Mouse (Mus musculus) cerebellum, adult 2 months (tissue): Measurements from ENCODE around the gene Eya2. TPM values are rescaled to one million over a fixed set of nuclear protein-coding genes. Genes with fewer than 3 reads are reported as not detected.
A peak's percentile ranks its signal among the peaks of the same experiment; 100 is the strongest.

ENCODE experiments used
- DNase-seq, 2 experiments: peaks; one replicate each; pipeline ENCODE4 v3.0.0; 2021
- H3K27ac ChIP-seq: fragments of 200-500 bp; 2 replicates; pipeline ENCODE4 v1.5.1; 2012; ENCODE audit warnings: low read length, control low read depth, inconsistent platforms; ENCODE audit not compliant: insufficient read depth
- H3K27me3 ChIP-seq: fragments of 200-500 bp; 2 replicates; pipeline ENCODE4 v1.6.1; 2012; ENCODE audit warnings: inconsistent platforms, mild to moderate bottlenecking, low read length, moderate library complexity; ENCODE audit not compliant: control insufficient read depth, insufficient read depth
- H3K4me1 ChIP-seq: fragments of 200-500 bp; 2 replicates; pipeline ENCODE4 v1.6.1; 2011; ENCODE audit warnings: low read length; ENCODE audit not compliant: control insufficient read depth, insufficient read depth
- H3K4me3 ChIP-seq: fragments of 200-500 bp; replicated peaks from 2 replicates; pipeline ENCODE3; 2011; ENCODE audit warnings: mild to moderate bottlenecking, low read depth, low read length, control low read depth; ENCODE audit not compliant: insufficient read depth
- CTCF ChIP-seq: fragments of 200-500 bp; IDR thresholded peaks from 2 replicates; pipeline ENCODE4 v1.5.1; 2011; ENCODE audit warnings: low read depth, mild to moderate bottlenecking, control low read depth, low read length, moderate library complexity, borderline replicate concordance; ENCODE audit not compliant: insufficient read depth
- POLR2A ChIP-seq: fragments of 200-500 bp; IDR thresholded peaks from 2 replicates; pipeline ENCODE4 v1.6.1; 2011; ENCODE audit warnings: low read length, control low read depth, borderline replicate concordance; ENCODE audit not compliant: insufficient read depth
- WGBS: fragments of 180-500 bp; shearing (Covaris S2); methylation state at CpG from one replicate; pipeline ENCODE4 v1.1.7; 2018; 5-methylcytosine and 5-hydroxymethylcytosine counted together
- polyA plus RNA-seq: library from polyadenylated mRNA; depleted of rRNA; stranded (reverse); fragments of >200 nt; gene quantifications from 2 replicates; pipeline ENCODE4 v1.2.3, GENCODE M21; 2012

Eya2 gene
- polyA plus RNA-seq, 1 experiment = 10.9 TPM

DNA sequence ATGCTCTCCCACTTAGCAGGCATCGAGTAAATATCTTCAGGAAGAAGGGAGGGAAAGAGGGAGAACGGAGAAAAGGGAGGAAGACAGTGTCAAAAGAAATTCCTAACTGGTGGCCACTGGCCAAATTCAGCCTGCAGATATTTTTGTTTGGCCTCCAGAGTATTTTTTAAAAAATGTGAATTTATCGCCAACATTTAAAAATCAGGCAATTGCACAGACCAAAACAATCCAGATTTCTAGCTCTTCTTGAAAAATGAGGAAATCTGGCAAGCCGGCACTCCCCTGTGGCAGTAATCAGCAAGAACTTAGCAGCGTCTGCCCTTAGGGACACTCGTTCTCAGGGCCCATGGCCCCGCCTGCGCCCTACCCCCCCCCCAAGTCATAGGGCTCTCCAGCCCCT, 138.9 kb downstream of the Eya2 start:
- no peak for DNase-seq
- Histone ChIP-seq H3K27ac (no peak overlapping the region), H3K4me1 (no peaks in the 10 kb centered on the region; the same call in 1 of the 2 replicates), H3K4me3 (no peak overlapping the region), H3K27me3 (no peaks in the 10 kb centered on the region)
- TF ChIP-seq CTCF (no peak), POLR2A (no peak)
- 80% methylated on average over 8 of the region's 8 CpGs for whole genome bisulfite sequencing

DNA sequence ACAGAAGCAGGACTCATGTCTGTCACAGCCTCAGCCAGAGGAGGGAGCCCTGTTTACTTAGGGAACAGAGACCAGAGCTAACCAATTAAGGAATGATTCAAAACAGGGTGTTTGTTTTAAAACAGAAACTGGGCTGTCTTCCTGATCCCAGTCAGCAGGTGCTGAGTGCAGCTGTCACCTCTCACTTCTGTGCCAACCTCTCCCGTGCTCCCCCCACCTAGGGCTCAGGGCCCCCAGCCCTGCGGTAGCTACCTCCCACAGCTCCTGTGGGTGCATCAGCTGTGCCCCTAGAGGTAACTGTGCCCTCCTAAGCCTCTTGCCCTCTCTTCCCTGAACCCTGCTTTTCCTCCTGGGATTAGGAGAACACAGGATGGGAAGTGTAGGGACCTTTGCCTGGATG, 141.5 kb downstream of the Eya2 start:
- TF ChIP-seq CTCF = no peak
- TF ChIP-seq POLR2A = no peak
- Histone ChIP-seq H3K4me3 (no peak overlapping the region), H3K27me3 (no peaks in the 10 kb centered on the region), H3K4me1 (no peaks in the 10 kb centered on the region; the same call in 1 of the 2 replicates), H3K27ac (no peak overlapping the region)
- peak in 1 of 2 experiments; percentile 7 for DNase-seq
- WGBS = 12% methylated on average over 2 of the region's 2 CpGs

DNA sequence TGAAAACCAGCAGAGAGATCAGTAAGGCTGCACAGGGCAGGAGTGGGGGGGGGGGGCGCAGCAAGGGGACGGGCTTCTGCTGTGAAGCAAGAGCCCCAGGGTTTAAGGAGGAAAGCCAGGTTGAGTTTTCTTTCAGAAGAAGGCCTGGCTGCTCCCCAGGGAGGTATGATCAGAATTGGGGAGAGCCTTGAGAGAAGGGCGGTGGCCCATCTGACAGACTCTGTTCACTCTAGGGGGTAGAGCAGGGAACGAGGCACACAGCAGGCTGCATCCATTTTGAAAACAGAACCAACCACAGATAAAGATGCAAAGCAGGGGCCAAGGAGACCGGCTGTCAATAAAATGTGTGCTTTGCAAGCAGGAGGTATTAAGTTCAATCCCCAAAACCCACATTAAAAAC, 145.5 kb downstream of the Eya2 start:
- 59% methylated on average over 4 of the region's 5 CpGs for WGBS
- TF ChIP-seq POLR2A (no peak), CTCF (no peak)
- H3K4me3 ChIP-seq = no peak overlapping the region
- DNase-seq = no peak
- no peaks in the 10 kb centered on the region; the same call in 1 of the 2 replicates for H3K27me3 ChIP-seq
- no peak overlapping the region for H3K27ac ChIP-seq
- H3K4me1 ChIP-seq = no peaks in the 10 kb centered on the region; the same call in 1 of the 2 replicates

DNA sequence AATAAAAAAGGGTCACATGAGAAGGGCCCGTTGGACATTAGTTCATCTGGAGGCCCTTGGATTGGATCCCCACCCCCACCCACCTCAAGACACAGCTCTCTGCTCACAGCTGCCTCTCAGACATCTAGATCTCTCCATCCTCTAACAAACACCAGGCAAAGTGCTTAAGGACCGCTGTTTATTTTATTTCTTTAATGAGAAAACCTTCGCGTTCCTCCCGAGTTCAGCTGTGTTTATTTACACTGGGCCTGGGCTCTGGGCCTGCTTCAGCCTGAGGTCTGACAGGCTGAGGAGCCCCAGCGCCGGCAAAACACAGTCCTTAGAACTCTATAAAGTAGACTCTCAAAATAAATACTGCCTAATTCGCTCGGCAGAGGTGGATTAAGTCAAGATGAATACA, 146.2 kb downstream of the Eya2 start:
- no peaks in the 10 kb centered on the region; the same call in 1 of the 2 replicates for H3K4me1 ChIP-seq
- TF ChIP-seq POLR2A = no peak
- no peak for TF ChIP-seq CTCF
- H3K27me3 ChIP-seq = no peaks in the 10 kb centered on the region; the same call in 1 of the 2 replicates
- no peak overlapping the region for H3K4me3 ChIP-seq
- no peak overlapping the region for H3K27ac ChIP-seq
- DNase-seq = no peak
- 54% methylated on average over 9 of the region's 9 CpGs for WGBS

DNA sequence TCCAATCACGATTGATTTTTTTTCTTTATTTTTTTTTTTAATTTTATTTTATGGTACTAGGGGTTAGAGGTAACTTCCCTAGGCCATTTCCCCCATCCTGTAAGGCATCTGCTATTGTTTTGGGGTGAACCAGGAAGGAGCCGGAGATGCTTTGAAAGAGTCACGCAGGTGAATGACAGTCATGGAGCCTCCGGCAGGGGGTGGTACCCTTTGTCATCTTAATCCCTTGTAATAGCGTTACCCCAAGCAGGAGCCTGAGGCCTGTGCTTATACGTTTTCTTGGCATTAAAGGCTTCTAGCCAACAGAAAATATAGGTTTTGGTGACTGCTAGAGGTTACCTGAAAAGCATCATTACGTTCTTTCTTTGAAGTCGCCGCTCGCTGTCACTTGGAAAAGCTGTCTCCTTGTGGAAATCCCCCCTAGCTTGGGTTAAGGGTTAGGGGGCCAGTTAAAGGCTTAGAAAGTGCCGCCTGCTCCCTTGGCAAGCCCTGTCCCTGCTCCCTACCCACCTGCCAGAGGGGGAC, 146.8 kb downstream of the Eya2 start:
- WGBS = 64% methylated on average over 11 of the region's 11 CpGs
- Histone ChIP-seq H3K4me1 (no peaks in the 10 kb centered on the region), H3K27me3 (no peaks in the 10 kb centered on the region; the same call in 1 of the 2 replicates), H3K4me3 (no peak overlapping the region), H3K27ac (no peak overlapping the region)
- DNase-seq = no peak
- TF ChIP-seq CTCF (no peak), POLR2A (no peak)

DNA sequence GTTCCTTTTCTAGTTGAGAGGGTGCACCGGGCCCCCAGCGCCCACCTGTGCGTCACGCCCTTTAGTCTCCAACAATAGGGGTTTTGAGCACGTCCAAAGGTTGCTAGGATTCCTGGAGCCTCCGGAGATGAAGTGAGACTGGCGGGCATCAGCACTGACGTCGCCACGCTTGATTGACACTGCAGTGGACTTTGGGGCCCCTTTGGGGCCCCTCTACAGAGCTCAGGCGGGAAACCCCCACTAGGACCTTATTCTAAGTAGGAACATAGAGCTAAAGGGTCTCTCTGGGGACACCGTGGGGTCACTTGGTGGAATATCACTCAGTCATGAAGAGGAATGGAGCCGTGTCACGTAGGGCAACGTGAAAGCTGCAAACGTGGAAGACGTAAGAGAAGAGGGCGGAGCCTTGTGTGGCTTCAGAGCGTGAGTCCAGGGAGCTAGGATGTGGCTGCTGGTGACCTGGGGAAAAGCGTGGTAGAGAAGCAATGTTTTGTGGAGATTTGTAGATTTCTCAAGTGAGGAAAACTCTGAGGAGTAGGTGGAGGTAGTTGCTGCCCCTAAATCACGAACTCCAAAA, 147.5 kb downstream of the Eya2 start:
- Histone ChIP-seq H3K4me1 (no peaks in the 10 kb centered on the region), H3K27ac (no peak overlapping the region), H3K4me3 (no peak overlapping the region), H3K27me3 (no peaks in the 10 kb centered on the region; the same call in 1 of the 2 replicates)
- WGBS = 37% methylated on average over 21 of the region's 21 CpGs
- no peak for TF ChIP-seq CTCF
- TF ChIP-seq POLR2A = no peak
- no peak for DNase-seq

DNA sequence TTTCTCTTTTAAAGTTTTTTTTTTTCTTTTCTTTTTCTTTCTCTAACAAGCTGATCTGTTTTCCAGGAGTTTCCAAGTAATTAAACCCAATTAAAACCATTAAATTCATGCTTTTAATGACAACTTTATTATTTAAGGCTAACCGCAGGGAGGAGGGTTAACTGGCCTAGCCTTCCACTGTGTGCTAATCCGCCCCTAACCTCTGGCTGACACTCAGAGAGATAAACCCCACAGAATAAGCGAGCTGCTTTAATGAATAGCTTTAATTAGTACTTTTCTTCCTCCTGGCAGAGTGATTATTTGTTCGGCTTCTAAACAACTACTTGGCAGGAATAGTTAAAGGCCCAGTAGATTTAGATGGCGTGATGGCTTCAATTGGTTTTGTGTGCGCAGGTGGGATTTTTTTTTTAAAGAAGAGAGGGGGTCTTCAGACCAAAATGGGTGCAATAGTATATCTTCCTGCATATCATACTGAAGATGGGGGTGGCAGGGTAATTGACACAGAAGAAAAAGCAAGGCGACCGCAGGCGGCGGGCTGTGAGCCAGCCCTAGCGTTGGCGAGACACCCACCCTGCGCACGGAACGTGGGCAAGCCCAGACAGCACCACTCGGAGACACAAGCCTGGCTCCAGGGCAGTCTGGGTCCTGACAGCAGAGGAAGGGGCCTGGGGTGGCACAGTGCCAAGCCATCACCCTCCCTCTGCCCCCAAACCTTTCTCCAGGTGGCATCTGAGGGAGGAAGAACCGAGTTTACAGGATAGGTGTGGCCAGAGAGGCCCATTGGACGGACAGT, 150.7 kb downstream of the Eya2 start:
- DNase-seq = no peak
- Histone ChIP-seq H3K4me3 (no peak overlapping the region), H3K4me1 (no peaks in the 10 kb centered on the region), H3K27me3 (no peaks in the 10 kb centered on the region; the same call in 1 of the 2 replicates), H3K27ac (no peak overlapping the region)
- TF ChIP-seq POLR2A (no peak), CTCF (no peak)
- 53% methylated on average over 18 of the region's 18 CpGs for WGBS
